Mouse (Mus musculus): ENCODE measurements around the gene Mybpc2.
A peak's percentile ranks its signal among the peaks of the same experiment; 100 is the strongest.

The Mybpc2 gene

GRCm38 (mm10) chr7:44543071-44543470 lies 18.6 kb upstream of the Mybpc2 start:
- no peak for DNase-seq

- no peak for DNase-seq
Measured at GRCm38 (mm10) chr7:44542555-44542954, 18.1 kb upstream of the Mybpc2 start.

- DNase-seq, result no peak
Measured at GRCm38 (mm10) chr7:44538756-44539624, 14.5 kb upstream of the Mybpc2 start.

DNA sequence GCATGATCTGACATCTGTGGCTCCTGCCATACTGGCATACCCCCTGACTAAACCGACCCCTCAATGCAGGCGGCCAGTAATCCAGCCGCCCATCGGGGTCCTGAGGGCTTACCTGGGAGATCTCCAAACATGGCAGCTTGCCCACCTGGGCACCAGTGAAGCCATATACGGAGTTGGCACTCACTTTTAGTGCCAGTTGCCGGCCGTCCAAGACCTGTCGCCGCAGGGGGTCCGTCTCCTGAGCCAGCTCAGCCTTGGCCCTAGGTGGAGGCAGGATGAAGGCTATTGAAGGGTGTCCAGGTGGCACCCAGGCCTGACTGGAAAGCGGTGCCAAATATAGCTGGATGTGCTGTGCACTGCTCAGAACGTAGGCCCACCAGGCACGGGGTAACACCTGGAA lies 13.0 kb upstream of the Mybpc2 start:
- DNase-seq, result no peak

- no peak for DNase-seq
Measured at GRCm38 (mm10) chr7:44537009-44537408, 12.6 kb upstream of the Mybpc2 start.

DNA sequence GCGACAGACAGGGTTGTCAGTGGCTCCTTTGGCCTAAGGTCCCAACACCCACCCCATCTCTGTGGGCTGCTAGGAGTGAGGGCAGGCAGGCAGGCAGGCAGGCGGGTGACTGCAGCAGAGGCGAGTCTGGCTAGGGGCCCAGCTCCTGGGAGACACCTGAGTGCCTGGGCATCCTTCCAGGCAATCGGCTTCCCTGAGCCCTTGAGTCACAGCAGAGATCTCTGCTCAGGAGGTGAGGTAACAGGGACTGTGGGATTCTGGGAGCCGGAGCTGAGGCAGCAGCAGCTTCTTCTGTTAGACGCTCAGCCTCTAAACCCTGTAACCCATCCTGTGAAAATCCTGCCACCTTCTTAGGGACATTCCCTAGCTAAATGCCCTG lies 12.1 kb upstream of the Mybpc2 start:
- DNase-seq, result no peak

- no peak for DNase-seq
Measured at GRCm38 (mm10) chr7:44535657-44536589, 11.5 kb upstream of the Mybpc2 start.

GRCm38 (mm10) chr7:44534656-44535441 lies 10.4 kb upstream of the Mybpc2 start:
- DNase-seq, result no peak

DNA sequence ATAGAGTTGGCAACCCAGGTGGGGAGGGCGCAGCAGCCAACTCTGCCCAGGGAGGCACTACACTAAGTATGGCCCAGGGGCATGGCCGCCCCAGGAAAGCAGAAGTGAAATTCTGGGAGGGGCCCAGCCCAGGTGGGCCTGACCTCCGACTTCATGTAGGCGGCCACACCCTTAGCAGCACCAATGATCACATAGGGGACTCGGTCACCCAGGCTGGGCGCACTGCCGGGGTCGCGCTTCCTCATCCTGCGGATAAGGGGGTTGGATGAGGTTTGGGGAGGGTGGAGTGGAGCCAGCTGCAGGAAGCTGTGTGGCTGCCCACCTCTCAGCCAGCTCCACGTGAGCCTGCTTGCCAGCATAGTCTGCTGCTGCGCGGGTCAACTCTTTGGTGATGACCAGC lies 9.8 kb upstream of the Mybpc2 start:
- no peak for DNase-seq

DNA sequence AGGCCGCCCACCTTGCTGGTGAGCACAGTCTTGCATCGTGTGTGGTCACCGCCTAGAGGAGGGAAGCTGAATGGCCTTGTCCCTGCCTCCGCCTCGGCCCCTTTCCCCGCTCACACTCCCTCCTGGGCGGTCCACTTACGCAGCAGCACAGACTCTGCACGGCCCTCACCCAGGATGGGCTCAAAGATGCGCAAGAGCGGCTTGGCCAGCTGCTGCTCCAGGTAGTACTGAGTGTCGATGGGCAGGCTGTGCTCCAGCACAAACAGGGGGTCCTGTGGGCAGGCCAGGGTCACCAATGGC lies 9.2 kb upstream of the Mybpc2 start:
- DNase-seq, result no peak

DNA sequence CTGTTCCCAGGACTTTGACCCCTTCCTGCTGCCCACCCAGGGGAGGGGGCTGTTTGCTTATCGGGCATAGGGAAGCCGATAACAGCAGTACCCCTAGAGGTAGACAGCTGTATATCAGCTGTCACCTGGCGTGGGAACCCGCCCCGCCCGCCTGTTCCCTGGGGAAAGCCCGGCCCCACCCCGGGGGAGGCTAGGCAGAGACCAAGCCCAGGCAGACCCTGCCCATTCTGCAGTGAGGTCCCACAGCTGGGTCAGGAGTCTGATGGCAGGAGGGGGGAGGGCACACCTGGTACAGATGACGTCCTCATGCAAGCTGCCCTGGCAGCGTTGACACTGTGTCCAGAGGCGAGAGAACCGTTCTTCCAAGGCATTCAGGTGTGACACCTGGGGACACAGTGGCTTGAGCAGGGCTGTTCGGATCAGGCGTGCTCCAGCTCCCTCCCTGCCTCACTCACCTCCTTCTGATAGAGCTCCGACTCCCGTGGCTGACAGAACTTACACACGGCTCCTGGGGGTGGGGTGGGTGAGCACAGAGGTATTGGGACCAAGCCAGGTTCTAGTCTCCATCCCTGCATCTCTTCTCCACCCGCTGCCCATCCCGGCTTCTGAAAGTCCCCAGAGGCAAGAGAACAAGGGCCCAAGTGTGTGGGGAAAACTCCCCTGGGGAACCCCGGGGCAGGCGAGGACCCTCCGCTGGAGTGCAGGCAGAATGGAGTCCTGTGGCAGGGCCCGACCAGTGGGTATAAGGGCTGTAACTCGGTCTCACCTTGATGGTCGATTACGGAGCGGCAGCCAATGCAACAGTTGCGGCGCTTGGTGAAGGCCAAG lies 8.7 kb upstream of the Mybpc2 start:
- no peak for DNase-seq

GRCm38 (mm10) chr7:44531946-44532732 lies 7.7 kb upstream of the Mybpc2 start, which contains the start of gene Spib:
Gene Spib (minus strand): TSS chr7:44532071.
- DNase-seq, result no peak

GRCm38 (mm10) chr7:44531207-44531606 lies 6.8 kb upstream of the Mybpc2 start:
- DNase-seq, result peak; percentile 67

DNA sequence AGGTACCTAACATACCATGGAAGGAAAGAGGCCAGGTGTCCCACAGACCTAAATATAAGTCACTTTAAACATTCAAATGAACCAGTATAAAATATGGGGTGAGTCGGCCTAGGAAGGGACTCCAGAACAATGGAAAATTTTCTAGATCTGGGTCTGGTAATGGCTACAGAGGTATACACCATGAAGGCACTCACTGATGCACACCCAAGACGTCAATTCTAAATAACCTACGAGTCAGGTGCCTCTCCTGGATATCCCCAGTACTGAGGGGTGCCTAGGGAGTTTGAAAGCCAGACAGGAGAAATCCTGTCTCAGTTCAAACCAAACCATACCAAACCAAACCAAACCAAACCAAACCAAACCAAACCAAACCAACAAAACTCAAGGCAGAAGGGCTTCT lies 6.1 kb upstream of the Mybpc2 start:
- no peak for DNase-seq

DNA sequence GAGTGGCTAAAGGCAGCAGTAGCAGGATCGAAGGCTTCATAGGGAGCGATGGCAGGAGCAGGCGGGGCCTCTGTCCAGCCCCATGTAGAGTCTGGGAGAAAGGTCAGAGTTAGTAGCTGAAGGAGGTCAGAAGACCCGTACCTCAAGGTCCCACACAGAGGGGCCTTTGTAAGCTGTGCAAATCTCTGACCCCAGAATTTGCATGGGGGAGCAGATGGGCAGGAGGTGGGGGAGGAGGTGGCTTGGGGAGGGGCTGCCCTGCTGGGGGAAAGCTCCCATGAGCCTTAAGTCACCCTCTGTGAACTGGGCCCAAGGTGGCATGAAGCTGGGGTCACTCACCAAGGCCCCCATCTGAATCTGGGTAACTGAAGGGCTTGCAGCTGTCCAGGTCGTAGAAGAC lies 5.1 kb upstream of the Mybpc2 start:
- no peak for DNase-seq

DNA sequence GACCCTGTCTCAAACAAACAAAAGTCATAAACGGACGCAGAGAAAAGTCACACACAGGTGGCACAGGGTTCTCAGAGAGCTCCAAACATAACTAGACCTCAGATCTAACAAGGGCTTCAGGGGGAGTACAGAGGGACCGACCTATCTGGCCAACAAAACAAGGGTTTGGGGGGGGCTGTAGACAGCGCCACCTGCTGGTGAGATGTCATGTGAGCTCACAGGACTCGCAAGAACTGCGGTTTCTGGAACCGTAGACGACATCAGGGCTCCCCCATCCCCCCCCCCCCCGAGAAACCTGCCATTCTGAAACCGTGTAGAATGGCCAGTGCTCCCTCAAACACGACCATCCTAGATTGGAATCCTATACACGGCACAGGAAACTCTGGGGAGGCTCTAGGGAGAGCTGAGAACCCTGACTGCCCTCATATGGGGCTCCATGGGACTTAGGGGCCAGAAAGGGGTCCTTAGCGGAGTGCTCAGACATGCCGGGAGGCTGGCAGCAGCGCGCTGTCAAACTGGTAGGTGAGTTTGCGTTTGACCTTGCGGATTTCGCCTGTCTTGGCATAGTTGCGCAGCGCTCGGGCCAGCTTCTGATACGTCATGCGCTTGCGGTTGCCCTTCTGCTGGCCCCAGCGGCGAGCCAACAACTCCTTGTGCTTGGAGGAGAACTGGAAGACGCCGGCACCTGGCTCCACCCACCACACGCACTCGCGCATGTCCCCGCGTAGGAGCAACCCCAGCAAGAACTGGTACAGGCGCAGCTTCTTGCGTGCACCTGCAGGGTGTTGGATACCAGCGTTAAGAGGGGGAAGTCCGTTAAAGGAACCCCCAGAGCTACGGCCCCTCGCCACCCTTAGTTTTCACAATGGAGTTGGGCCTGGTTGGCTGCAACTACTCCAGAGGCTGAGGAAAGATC lies 3.3 kb upstream of the Mybpc2 start:
- DNase-seq, result peak; percentile 95

DNA sequence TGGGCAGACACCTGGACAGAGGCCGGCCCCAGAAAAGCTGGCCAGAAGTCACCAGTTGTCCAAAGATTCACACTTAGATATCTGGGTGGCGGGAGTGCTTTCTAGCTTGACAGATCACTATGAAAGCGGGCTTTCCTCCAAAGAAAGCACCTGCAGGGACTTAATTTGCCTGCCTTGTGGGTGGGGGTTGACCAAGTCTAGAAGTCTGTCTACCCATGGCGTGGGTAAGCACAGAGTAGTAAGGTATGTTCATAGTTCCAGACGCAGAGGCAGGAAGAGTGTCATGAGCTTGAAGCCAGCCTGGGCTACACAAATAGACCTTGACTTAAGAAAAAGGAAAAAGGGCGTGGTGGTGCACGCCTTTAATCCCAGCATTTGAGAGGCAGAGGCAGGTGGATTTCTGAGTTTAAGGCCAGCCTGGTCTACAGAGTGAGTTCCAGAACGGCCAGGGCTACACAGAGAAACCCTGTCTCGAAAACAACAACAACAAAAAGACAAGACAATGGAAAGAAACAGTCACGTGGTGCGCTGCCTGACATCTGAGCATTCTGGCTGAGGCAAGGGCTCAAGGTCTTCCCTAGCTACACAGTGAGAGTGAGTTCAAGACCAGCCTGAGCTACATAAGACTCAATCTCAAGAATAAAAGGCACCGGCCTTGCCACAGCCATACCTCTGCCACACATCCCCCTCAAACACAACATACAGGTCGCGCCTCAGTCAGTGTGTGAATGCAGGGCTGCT lies 2.1 kb upstream of the Mybpc2 start:
- DNase-seq, result no peak

GRCm38 (mm10) chr7:44525126-44525832 lies 823 bp upstream of the Mybpc2 start:
- DNase-seq, result no peak

GRCm38 (mm10) chr7:44523056-44523455 lies 1.4 kb downstream of the Mybpc2 start:
- DNase-seq, result no peak
